Mouse (Mus musculus): ENCODE results near the gene Slamf7. TPM values are rescaled to one million over a fixed set of nuclear protein-coding genes. Genes with fewer than 3 reads are reported as not detected.

The Slamf7 gene
- polyA plus RNA-seq, 1 experiment = 2.0 TPM

DNA sequence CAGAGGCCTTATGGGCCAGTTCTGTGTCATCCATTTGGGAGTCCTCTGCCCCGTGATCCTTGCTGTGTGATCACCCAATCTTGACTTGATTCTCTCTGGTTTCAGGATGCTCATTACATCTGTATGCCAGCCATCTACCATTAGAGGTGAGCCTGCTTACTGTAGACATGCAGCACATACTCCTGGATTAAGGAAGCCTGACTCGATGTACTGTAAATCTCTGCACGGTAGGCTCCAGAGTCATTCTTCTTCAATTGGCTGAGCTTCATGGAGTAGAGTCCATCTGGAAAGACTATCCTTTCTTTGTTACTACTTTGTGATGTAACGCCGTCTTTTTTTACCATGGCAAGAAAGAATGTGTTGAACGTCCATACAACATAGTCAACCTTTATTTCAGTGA, 12.0 kb downstream of the Slamf7 start:
- DNase-seq (ENCODE audit: low read depth, low spot score) = no peak
- 92% methylated on average over 6 of the region's 6 CpGs for WGBS

DNA sequence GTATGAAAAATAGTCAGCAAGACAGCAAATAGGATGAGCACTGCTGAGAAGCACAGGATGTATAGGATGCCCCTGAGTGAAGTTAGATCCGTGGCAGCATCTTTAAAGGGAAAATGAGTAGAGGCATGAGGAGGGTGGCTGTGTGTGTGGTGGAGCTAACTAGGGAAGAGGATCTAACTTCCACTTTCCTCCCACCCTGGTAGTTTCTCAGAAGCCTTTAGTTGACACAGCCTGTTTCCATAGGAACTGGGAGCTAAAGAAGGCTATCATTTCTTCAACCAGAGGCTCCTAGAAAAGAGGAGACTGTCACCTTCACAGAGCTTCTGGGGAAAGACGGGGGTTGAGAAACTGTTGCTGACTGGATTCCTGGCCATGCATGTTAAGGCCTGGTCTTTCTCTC, 14.1 kb downstream of the Slamf7 start:
- 57% methylated on average over 2 of the region's 2 CpGs for WGBS
- no peak for DNase-seq (ENCODE audit: low read depth, low spot score)

DNA sequence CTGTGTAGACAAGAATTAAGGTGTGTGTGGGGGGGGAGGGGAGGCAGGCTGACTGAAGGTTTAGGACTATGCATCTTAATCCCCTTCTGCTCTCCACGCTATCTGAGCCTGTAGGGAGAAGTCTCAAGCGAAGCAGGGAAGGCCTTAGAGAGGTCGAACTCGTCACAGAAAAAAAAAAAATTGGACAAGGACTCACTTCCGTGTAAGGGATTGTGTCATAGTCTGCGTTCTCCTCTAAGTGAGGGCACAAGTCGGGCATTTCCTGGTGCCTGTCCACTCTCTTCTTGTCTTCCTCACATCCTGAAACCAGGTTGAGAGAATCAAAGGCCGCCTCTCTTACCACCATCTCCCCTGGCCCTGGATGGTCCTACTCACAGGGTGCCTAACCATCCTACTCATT, 15.7 kb downstream of the Slamf7 start:
- WGBS = 75% methylated on average over 8 of the region's 8 CpGs
- no peak for DNase-seq (ENCODE audit: low read depth, low spot score)

DNA sequence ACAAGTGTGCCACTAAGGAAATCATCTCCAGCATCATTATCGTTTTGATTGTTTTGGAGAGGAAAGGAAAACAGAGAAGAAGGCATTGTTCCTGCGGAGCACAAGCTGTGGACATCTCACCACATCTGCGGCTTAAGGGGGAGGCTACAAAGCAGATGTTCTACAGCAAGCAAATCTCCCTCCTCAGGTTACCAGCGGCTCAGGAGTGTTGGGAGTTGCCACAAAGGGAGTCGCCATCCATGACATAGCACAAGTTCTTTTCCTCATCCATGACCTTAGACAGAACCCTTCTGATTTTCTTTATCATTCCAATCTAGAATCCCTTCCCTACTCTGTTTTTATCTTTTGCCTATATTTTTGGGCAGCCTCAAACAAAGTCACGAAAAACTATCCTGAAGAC, 17.1 kb downstream of the Slamf7 start:
- DNase-seq (ENCODE audit: low read depth, low spot score) = no peak
- WGBS = 58% methylated on average over 6 of the region's 6 CpGs

DNA sequence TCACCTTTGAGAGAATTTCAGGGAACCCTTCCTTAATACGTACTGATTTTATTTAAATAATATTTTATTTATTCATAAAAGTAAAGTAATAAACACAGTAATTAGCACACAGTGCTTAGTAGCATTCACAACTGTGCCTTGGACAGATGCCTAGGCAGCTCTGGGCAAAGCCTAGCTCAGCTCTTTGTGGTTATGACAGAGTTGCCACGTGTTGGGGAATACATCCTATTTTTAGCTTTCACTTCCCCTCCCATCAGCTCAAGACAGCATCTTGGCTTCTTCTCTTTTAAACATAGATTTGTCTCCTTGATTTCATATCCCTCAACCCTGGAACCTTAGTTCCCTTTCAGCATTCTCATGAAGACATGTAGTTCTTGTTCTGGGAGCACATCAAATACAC, 21.4 kb downstream of the Slamf7 start:
- DNase-seq (ENCODE audit: low read depth, low spot score) = no peak
- 51% methylated on average over 2 of the region's 2 CpGs for WGBS

DNA sequence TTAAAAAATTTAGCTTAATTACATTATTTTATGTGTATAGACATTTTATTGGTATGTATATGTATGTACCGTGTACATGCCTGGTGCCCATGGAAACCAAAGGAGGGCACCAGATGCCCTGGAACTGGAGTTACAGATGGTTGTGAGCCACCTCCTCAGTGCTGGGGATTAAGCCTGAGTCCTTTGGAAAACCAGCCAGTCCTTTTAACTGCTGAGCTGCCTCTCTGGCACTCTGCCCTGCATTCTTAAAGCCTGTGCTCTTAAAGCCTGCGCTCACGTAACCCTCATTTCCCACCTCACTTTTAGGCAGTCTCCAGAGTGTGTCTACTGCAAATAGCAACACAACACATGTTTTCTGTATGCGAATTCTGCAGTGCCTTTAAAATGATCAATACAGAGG, 21.9 kb downstream of the Slamf7 start:
- DNase-seq (ENCODE audit: low read depth, low spot score) = no peak
- WGBS = 70% methylated on average over 4 of the region's 4 CpGs

DNA sequence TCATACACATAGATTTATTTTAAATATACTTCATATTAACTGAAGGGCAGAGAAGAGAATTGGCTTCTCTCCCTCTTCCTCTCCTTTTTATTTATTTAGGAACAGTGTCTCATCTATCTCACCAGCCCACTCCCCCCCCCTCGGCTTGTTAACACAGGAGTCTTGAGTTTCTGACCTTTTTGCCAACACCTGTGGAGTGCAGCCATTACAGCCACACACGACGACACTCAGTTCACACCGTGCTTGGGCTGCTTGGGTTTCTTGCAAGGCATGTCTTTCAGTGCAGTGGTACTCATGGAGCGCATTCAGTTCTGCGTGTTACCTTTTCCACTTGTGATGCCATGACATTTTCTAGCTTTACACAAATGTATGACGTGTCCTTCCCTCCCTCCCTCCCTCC, 22.8 kb downstream of the Slamf7 start:
- WGBS = 72% methylated on average over 7 of the region's 7 CpGs

DNA sequence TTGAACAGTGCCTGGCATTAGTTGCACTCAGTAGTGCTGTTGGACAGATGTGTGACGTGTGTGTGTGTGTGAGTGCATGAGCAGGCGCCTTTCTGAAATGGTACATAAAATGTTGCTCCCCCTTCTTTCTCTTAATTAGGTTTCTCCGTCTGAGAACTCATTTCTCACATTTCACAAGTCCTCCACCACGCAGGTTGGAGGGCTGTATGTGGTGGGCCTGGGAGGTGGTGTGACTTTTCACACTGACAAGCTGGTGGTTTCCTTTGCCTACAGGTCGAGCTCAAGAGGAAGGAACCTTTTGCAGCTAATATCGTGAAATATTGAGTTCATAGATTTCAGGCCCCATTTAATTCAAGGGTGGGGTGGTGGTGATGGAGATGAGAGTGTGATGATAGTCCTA, 23.7 kb downstream of the Slamf7 start:
- no peak for DNase-seq (ENCODE audit: low read depth, low spot score)
- 73% methylated on average over 6 of the region's 6 CpGs for WGBS

More for the DNA sequence above, 22.8 kb downstream of the Slamf7 start:
- no peak for DNase-seq (ENCODE audit: low read depth, low spot score)

DNA sequence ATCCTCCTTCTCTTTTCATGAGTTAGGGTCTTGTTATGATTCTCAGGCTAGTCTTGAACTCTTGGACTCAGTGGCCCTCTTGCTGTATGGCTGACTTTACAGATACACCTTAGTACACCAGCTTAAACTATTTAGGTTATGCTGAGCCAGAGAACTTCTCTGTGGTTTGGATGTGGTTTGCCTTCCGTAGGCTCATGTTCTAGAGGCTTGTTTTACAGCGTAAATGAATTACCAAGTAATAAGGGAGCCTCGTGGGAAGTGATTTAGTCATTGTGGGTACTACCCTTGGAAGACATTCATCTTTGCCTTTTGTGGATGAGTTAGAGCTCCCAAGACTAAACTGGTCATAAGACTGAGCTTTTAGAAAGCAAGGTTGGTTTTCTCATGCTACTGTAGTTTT, 25.0 kb downstream of the Slamf7 start:
- DNase-seq (ENCODE audit: low read depth, low spot score) = no peak
- 64% methylated on average over 3 of the region's 3 CpGs for WGBS

DNA sequence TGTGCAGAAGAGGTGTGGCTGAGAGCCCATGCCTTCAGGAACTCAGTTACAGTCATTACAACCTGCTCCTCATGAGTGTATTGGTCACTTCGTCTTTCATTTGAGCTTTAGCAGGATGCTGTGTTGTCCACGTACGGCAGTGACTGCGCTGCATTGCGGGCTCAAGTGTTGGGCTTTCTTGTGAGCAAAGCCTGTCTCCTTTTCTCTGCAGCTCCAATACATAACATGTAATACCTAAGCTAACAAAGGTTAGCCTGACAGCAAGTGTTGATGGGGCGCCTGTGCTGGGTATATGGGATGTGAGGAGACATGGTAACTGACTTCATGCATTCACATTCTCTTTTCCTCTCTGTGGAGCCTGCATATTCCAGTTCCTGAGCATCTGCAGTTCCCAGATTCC, 32.7 kb downstream of the Slamf7 start:
- 88% methylated on average over 6 of the region's 6 CpGs for WGBS
- no peak for DNase-seq (ENCODE audit: low read depth, low spot score)

DNA sequence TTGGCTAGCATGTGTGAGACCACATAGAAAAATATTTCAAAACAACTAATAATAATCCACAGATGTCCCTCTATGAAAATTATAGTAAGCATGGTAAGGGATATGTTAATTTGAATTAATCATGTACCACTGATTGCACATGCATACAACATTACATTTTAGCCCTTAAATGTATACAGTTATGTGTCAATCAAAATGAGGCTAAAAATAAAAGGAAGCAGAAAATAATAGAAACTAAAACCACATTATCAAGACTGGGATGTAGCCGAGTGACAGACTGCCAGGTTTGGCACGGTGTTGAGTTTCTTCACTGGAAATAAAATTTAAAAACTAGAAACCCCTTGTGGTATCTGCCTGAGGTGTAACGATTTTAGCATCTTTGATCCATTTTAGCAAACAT, 33.2 kb downstream of the Slamf7 start:
- WGBS = 74% methylated on average over 3 of the region's 3 CpGs

DNA sequence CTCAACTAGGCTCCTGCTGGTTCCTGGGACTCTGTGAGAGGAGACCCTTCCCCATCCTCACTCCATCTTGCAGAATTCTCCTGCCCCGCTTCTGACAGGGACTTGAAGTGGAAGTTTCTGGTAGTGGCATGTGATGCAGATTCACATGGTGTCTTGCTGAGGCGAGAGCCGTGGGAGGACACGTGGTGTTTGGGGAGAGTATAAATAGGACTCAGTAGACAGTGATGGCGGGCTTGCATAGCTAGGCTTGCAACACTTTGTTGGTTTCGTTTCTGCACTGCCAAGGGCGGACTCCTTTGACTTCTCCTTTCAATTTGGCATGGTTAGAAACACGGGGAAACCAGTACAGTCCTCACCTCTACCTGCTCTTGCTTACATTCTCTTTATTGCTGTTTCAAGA, 33.8 kb downstream of the Slamf7 start:
- no peak for DNase-seq (ENCODE audit: low read depth, low spot score)
- 68% methylated on average over 8 of the region's 8 CpGs for WGBS

More for the DNA sequence above, 33.2 kb downstream of the Slamf7 start:
- DNase-seq (ENCODE audit: low read depth, low spot score) = no peak

DNA sequence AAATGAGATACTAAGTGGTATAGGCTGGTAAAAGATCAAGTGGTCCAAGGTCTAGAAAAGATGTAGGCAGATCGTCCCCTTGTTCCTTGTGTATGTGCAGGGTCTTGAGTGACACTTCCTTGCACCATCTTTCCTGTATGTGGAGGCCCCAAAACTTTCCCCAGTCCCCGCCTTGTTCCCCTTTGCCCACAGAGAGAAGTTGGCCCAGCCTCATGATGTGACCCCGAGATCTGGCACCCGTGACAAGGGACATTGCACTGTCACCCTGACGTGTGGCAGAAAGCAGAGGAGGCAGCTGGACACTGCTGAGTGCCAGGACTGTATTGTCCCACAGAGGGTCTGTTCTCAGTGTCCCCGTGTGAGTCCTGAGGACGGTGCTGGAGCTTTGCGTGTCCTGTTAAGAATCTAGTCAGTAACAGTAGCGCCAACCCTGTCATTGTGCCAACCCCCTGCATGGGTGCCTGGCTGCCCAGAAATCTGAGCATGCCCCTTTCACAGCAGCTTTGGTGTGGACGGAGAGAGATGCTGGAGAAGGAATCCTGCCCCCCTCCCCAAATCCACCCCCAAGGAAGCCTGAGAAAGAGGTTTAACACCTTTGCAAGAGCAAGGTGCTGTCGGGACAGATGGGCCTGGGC, 35.8 kb downstream of the Slamf7 start:
- no peak for DNase-seq (ENCODE audit: low read depth, low spot score)
- WGBS = 79% methylated on average over 11 of the region's 11 CpGs

DNA sequence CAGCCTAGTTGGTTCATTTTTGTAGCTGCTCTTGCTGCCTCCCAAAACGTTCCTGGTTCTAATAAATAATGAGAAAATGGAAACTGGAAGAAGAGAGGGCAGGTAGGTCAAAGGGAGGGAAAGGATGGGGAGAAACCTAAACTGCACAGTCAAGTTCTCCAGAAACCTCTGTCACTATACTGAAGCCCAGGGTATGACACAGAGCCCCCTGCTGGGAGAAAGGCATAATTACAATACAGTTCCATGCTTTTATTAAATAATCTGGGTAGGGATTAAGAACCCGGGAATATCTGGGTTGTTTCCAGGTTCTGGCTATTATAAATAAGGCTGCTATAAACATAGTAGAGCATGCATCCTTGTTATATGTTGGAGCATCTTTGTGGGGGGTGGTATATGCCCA, 38.9 kb downstream of the Slamf7 start:
- WGBS = 14% methylated on average over 2 of the region's 2 CpGs
- DNase-seq (ENCODE audit: low read depth, low spot score) = no peak

DNA sequence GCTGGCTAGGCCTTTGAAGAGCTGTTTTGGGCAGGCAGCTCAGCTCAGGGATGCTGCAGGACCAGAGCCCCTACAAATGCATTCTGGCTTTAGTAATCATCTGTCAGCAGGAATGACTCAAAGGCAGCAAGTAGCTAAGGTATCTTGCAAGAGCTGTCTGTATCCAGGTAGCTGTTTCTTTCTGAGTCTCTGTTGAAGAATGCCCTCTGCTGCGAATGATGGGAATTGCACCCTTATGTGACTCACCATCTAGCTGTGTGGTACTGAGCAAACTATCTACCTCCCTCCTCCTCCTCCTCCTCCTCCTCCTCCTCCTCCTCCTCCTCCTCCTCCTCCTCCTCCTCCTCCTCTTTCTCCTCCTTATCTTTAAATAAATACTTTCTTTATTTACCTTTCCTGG, 42.1 kb downstream of the Slamf7 start:
- 30% methylated on average over 1 of the region's 1 CpGs for WGBS
- DNase-seq (ENCODE audit: low read depth, low spot score) = no peak

DNA sequence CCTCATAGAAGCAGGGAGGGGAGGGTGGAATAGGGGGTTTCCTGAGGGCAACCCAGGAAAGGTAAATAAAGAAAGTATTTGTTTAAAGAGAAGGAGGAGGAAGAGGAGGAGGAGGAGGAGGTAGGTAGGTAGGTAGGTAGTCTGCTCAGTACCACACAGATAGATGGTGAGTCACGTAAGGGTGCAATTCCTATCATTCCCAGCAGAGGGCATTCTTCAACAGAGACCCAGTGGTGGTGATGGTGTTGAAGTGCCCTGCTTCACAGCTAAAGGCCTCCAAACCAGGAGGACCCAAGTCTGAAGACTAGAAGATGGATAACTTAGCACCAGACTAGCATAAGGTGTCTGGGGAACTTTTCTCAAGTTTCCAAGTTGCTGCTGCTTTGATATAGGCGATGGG, 42.8 kb downstream of the Slamf7 start:
- WGBS = 92% methylated on average over 2 of the region's 2 CpGs
- DNase-seq (ENCODE audit: low read depth, low spot score) = no peak

DNA sequence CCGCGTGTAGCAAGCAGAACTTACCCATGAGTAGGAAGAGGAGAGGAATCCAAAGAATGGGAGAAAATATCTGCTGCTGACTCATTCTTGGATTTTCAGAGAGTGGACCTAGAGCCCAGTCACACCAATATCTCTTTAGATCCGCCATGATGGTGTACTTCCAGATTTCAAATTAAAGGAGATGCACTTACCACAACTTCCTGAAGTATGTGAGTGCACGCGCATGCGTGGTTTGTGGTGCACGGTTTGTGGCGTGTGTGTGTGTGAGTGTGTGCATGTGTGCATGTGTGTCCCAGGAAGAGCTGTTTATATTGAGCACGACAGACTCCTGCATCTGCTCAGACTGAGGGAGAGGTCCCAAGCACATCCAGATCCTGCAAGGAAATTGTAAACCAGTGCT, 45.7 kb downstream of the Slamf7 start, which contains the start of gene Ly9:
Gene Ly9, minus strand, starts transcription at position 235 of the 400 bp plus-strand sequence.
- DNase-seq (ENCODE audit: low read depth, low spot score) = no peak
- WGBS = 75% methylated on average over 9 of the region's 9 CpGs

DNA sequence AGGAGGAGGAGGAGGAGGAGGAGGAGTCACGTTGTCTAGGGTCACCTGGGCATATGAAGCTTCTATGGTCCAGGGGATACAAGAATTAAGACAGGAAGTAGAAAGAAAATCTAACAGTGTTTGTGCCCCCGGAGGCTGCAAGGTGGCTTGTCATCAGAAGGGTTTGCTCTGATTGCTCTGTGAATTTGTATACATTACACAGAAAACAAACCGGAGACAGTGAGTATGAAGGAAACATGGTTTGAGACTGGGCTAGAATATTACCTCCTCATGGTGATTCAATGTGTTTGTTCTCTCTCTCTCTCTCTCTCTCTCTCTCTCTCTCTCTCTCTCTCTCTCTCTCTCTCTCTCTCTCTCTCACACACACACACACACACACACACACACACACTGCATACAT, 46.2 kb downstream of the Slamf7 start:
- no peak for DNase-seq (ENCODE audit: low read depth, low spot score)
- WGBS = 62% methylated on average over 3 of the region's 3 CpGs

DNA sequence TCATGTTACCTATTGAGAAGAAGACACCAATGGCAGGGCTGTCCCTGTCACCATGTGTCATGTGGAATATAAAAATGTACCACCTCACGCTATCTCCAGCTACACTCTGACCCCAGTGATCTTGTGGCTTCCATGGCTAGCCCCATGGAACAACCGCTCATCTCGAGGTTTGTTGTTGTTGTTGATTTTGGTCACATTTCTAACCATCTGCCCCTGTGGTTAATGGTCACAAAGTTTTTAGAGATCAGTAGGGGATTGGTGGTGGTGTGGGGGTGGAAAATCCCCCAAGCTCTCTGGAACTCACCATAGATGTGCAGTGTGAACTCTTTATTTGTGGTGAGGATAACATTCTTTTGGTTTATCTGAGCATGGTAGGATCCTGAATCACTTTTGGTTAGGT, 48.1 kb downstream of the Slamf7 start:
- 75% methylated on average over 3 of the region's 3 CpGs for WGBS
- no peak for DNase-seq (ENCODE audit: low read depth, low spot score)

DNA sequence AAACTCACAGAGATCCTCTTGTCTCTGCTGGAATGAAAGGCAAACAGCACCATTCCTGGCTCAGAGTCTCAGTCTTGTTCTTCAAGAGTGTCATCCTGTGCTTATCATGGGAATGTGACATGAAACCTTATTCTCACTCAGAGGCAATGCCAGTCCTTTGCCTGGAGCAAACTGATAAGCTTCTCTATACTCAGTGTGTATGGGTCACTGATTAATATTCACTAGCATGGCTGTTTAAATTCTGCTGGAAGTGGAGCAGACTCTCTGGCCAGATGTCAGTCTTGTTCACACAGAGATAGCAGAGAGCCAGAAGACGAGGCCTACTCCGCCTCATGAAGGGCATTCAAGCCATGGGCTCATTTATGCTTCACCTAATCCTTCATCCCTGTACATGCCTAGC, 68.3 kb downstream of the Slamf7 start:
- 75% methylated on average over 2 of the region's 2 CpGs for WGBS
- DNase-seq (ENCODE audit: low read depth, low spot score) = no peak

All from large intestine, adult 2 months (tissue).